Mouse (Mus musculus) forebrain, embryonic 11.5 days (tissue): ENCODE data around the gene Ankrd6. TPM values are rescaled to one million over a fixed set of nuclear protein-coding genes. Genes with fewer than 3 reads are reported as not detected.

ENCODE experiments used
- ATAC-seq: fragments of 200-750 bp; cut with Nextera tagmentation; replicated peaks from 2 replicates; pipeline ENCODE4 v1.8.0; 2017; ENCODE audit warnings: moderate TSS enrichment; ENCODE audit not compliant: low FRiP score
- DNase-seq: peaks from one replicate; pipeline ENCODE4 v3.0.0-alpha.2; 2017; ENCODE audit warnings: low spot score
- H3K27ac ChIP-seq: fragments of 300-500 bp; sonication (generic); 2 replicates; pipeline ENCODE4 v1.5.1; 2014; ENCODE audit warnings: low read depth, low read length
- H3K27me3 ChIP-seq: fragments of 300-500 bp; sonication (generic); 2 replicates; pipeline ENCODE4 v1.6.1; 2014; ENCODE audit warnings: mild to moderate bottlenecking, low read length, mixed read lengths; ENCODE audit not compliant: control insufficient read depth, insufficient read depth
- H3K36me3 ChIP-seq: fragments of 300-500 bp; sonication (generic); 2 replicates; pipeline ENCODE4 v1.6.1; 2014; ENCODE audit warnings: mild to moderate bottlenecking, low read length, moderate library complexity, mixed read lengths; ENCODE audit not compliant: control insufficient read depth, insufficient read depth
- H3K4me1 ChIP-seq: fragments of 300-500 bp; sonication (generic); replicated peaks from 2 replicates; pipeline ENCODE4 v1.6.1; 2014; ENCODE audit warnings: low read length, mixed read lengths; ENCODE audit not compliant: control insufficient read depth, insufficient read depth
- H3K4me2 ChIP-seq: fragments of 300-500 bp; sonication (generic); 2 replicates; pipeline ENCODE4 v1.6.1; 2014; ENCODE audit warnings: low read depth, mild to moderate bottlenecking, low read length, moderate library complexity, mixed read lengths; ENCODE audit not compliant: severe bottlenecking
- H3K4me3 ChIP-seq: fragments of 300-500 bp; sonication (generic); 2 replicates; pipeline ENCODE4 v1.5.1; 2014; ENCODE audit warnings: low read depth, low read length
- H3K9ac ChIP-seq: fragments of 300-500 bp; sonication (generic); 2 replicates; pipeline ENCODE4 v1.6.1; 2014; ENCODE audit warnings: low read length
- H3K9me3 ChIP-seq: fragments of 300-500 bp; sonication (generic); 2 replicates; pipeline ENCODE4 v1.6.1; 2016; ENCODE audit warnings: low read length, mixed read lengths; ENCODE audit not compliant: control insufficient read depth
- WGBS: fragments of 180-500 bp; shearing (Covaris S2); extraction: QIAGEN DNeasy Blood & Tissue Kit; methylation state at CpG from one replicate; pipeline ENCODE4 v1.1.7; 2014; 5-methylcytosine and 5-hydroxymethylcytosine counted together
- polyA plus RNA-seq: library from polyadenylated mRNA; unstranded; fragments of >200 nt; fragmentation: Nextera tagmentation; extraction: Ambion mirVana; gene quantifications from 2 replicates; pipeline ENCODE4 v1.2.1, GENCODE M21; 2014

The Ankrd6 gene
- polyA plus RNA-seq: 16.2 and 16.8 TPM in 2 replicates

DNA sequence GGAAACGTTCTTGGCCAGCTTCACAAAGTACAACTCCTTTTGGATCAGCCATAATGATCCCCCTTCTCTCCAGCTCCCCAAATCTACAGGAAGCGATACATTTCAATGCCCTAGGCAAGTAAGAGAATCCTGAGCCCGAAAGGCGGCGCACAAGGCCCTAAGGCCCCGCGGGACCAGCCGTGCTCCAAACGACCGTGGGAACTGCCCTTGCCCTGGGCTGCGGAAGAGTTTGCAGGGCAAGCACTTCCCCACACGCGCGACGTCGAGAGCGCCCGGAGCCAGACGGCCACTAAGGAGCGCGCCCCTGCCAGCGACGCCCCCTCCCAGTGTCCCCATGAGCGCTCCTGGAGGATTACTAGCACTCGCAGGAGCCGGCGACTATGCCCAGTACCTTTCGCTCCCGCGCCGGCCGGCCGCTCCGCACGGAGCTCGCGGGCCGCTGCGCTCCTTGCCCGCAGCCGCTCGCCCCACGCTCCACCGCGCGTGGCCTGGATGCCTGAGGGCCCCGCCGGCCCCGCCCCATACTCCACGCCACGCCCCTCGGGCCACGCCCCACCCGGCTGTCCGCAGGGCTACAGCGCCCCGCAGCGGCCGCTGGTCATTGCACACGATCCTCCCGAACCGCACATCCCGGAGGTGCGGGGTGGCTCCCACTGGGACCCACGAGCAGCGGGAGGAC is at the start of gene Ankrd6:
Gene Ankrd6 (minus strand): TSS at position 486 of the 679 bp plus-strand sequence.
- DNase-seq (peak; percentile 96), ATAC-seq (peak; percentile 93)
- H3K4me1 ChIP-seq: peaks cover 8% of the 10 kb centered on the region; the same call in 1 of the 2 replicates
- no peaks in the 10 kb centered on the region for H3K9me3 ChIP-seq
- peak within 1 kb of the TSS; percentile 93 for H3K4me2 ChIP-seq
- WGBS: under 1% methylated on average over 62 of the region's 66 CpGs
- H3K9ac ChIP-seq: peak within 1 kb of the TSS; percentile 72
- no peak within 1 kb of the TSS for H3K27ac ChIP-seq
- H3K36me3 ChIP-seq: no peaks in the 10 kb centered on the region
- H3K27me3 ChIP-seq: peaks cover 7% of the 10 kb centered on the region; the same call in 1 of the 2 replicates
- peak within 1 kb of the TSS; percentile 71 for H3K4me3 ChIP-seq

DNA sequence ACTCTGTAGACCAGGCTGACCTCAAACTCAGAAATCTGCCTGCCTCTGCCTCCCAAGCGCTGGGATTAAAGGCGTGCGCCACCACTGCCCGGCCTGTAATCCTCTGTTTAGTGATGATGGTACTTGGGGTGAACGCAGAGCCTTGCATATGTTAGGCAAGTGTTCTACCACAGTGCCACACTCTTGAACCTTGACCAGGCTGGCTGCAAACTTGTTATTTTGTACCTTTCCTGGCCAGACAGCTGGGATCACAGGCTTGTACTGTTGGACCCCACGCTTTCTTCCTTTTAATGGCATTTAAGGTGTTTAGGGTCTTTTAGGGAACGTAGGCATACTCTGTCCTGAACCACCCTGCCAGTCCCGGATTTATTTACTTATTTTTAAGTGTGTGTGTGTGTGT is 48.4 kb upstream of the Ankrd6 start:
- Histone ChIP-seq H3K27me3 (no peaks in the 10 kb centered on the region), H3K9me3 (no peaks in the 10 kb centered on the region), H3K36me3 (no peaks in the 10 kb centered on the region), H3K4me1 (no peaks in the 10 kb centered on the region), H3K4me3 (no peak overlapping the region), H3K9ac (no peak overlapping the region), H3K27ac (no peak overlapping the region), H3K4me2 (no peak overlapping the region)
- DNase-seq (no peak), ATAC-seq (no peak)
- WGBS: 94% methylated on average over 8 of the region's 8 CpGs

DNA sequence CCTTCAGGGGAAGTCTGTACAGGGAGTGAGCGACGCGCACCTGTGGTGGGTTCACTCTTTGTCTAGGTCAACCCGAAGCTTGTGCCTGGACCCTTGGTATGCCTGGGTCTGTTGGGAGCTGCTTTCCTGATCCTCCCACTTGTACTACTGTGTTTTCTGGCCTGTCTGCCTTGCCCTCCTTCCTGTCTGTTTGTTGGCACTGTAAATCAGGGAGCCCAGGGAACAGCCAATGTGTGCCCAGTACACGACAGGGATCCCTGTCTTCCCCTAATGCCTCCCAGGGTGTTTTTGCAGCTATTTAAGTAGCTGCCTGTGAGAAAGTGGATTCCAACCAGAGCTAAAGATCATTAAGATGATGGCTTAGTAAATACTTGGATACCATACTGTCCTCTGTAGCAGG is 46.9 kb upstream of the Ankrd6 start:
- H3K36me3 ChIP-seq: no peaks in the 10 kb centered on the region
- H3K4me2 ChIP-seq: no peak overlapping the region
- H3K4me1 ChIP-seq: no peaks in the 10 kb centered on the region
- 87% methylated on average over 5 of the region's 5 CpGs for WGBS
- no peak overlapping the region for H3K9ac ChIP-seq
- ATAC-seq (no peak), DNase-seq (no peak)
- no peaks in the 10 kb centered on the region for H3K9me3 ChIP-seq
- H3K27me3 ChIP-seq: no peaks in the 10 kb centered on the region
- no peak overlapping the region for H3K27ac ChIP-seq
- no peak overlapping the region for H3K4me3 ChIP-seq

DNA sequence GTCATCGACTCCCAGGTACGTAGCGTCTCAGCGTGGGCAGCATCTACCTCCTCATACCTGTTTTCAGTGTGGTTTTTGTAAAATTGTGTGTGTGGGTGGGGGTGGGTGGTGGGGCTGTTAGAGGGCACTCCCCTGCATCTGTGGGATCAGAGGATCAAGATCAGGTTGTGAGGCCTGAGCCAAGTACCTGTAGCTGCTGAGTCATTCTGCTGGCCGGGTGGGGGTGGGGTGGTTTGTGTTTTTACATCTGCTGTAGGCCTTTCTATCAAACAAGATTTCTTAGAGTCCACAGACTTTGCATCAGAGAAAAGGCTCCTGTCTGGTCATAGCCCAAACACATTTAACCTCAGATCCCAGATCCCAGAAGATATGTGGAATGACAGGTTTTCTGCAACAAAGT is 45.4 kb upstream of the Ankrd6 start:
- Histone ChIP-seq H3K4me3 (no peak overlapping the region), H3K9ac (no peak overlapping the region), H3K27me3 (no peaks in the 10 kb centered on the region), H3K4me2 (no peak overlapping the region), H3K9me3 (no peaks in the 10 kb centered on the region), H3K4me1 (no peaks in the 10 kb centered on the region), H3K27ac (no peak overlapping the region), H3K36me3 (no peaks in the 10 kb centered on the region)
- WGBS: 97% methylated on average over 5 of the region's 5 CpGs
- ATAC-seq: no peak
- DNase-seq: no peak

DNA sequence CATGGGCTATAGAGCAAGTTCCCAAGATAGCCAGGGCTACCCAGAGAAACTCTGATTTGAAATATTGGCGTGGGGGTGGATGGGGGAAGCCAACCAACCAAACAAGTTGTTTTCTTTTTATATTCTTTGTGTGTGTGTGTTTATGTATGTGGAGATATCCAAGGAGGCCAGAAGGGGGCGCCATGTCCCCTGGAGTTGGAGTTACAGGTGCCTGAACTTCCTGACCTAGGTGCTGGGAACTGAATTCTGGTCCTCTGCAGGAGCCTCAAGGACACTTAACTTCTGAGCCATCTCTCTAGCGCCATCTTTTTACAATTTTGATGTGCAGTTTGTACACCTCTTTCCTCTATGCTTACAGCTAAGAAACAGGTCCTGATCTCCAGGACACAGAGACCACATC is 43.5 kb upstream of the Ankrd6 start:
- DNase-seq: no peak

DNA sequence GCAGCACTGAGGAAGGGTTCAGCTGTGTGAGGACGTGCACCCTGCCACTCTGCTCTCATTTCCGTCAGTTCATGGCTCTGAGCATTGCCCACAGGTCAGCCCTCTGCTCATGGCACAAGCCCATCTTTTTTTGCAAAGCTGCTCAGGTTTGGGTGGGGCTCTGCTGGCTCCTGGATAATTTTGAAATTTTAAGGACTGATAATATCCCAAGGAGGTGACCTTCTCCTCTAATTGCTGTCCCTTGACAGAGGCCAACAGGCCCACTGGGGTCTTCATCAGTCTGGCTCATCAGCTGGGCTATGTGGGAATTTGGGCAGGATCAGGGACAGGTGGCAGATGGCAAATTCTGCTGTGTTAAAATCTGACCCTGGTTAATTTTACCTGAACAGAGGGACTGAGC is 38.7 kb upstream of the Ankrd6 start:
- Histone ChIP-seq H3K9ac (no peak overlapping the region), H3K27ac (no peak overlapping the region), H3K4me2 (no peak overlapping the region), H3K4me3 (no peak overlapping the region), H3K27me3 (no peaks in the 10 kb centered on the region), H3K36me3 (no peaks in the 10 kb centered on the region), H3K4me1 (peaks cover 13% of the 10 kb centered on the region), H3K9me3 (no peaks in the 10 kb centered on the region)
- DNase-seq (no peak), ATAC-seq (no peak)
- 80% methylated on average over 2 of the region's 2 CpGs for WGBS

More for the DNA sequence above, 43.5 kb upstream of the Ankrd6 start:
- Histone ChIP-seq H3K36me3 (no peaks in the 10 kb centered on the region), H3K9ac (no peak overlapping the region), H3K27me3 (no peaks in the 10 kb centered on the region), H3K9me3 (no peaks in the 10 kb centered on the region), H3K4me2 (no peak overlapping the region), H3K27ac (no peak overlapping the region), H3K4me3 (no peak overlapping the region), H3K4me1 (no peaks in the 10 kb centered on the region)
- WGBS: 84% methylated on average over 3 of the region's 3 CpGs
- ATAC-seq: no peak

DNA sequence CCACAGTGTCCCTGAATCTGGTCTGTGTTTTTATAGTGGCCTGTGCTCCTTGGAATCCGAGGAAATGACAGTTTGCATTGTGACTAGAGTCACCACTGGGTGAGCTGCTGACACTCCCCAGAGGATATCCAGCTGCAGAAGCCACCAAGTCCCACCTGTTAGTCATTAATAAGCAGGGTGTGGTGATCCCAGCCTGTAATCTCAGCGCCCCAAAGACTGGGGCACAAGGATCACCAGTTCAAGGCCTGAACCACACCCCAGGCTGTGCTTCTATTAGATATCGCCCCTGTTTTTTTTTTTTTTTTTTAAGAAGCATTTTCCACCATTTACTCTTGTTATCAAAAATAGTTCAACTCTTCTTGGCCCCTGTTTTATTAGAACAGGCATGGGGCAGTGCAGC is 36.4 kb upstream of the Ankrd6 start:
- DNase-seq: no peak
- no peak overlapping the region for H3K27ac ChIP-seq
- no peak for ATAC-seq
- 63% methylated on average over 3 of the region's 3 CpGs for WGBS
- no peaks in the 10 kb centered on the region for H3K9me3 ChIP-seq
- H3K4me3 ChIP-seq: no peak overlapping the region
- H3K9ac ChIP-seq: no peak overlapping the region
- H3K4me1 ChIP-seq: peaks cover 15% of the 10 kb centered on the region
- H3K4me2 ChIP-seq: no peak overlapping the region
- H3K36me3 ChIP-seq: no peaks in the 10 kb centered on the region
- H3K27me3 ChIP-seq: no peaks in the 10 kb centered on the region

DNA sequence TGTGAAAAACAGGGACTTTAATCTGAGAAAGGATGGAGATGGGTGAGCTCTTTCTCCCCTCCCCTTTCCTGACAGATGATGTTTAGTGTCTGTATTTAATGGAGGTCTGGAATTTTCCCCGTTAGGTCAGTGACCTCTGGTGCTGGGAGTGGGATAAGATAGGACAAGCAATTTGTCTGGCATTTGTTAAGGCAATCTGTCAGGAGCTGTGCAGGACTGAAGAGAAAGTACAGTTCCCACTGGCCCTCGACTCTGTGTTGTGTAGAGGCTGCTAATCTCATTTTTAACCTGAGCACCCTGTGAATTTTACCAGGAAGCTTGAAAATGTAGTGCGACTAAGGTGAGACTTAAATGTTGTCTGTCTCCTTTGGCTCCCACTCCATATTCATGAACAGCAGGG is 35.0 kb upstream of the Ankrd6 start:
- Histone ChIP-seq H3K36me3 (no peaks in the 10 kb centered on the region), H3K4me1 (peaks cover 15% of the 10 kb centered on the region), H3K27ac (no peak overlapping the region), H3K4me2 (no peak overlapping the region; the same call in 1 of the 2 replicates), H3K4me3 (no peak overlapping the region; the same call in 1 of the 2 replicates), H3K27me3 (no peaks in the 10 kb centered on the region; the same call in 1 of the 2 replicates), H3K9ac (no peak overlapping the region; the same call in 1 of the 2 replicates), H3K9me3 (no peaks in the 10 kb centered on the region)
- 1% methylated on average over 3 of the region's 3 CpGs for whole genome bisulfite sequencing
- no peak for DNase-seq
- no peak for ATAC-seq
